Mouse (Mus musculus) forebrain, embryonic 11.5 days (tissue): ENCODE measurements at regions not wholly inside any gene's neighbourhood (a gene's known extent, or its start where the extent isn't known, plus 50 kb on each side); places are given as distances from the start of the nearest gene placed in this dataset.

Experiments
- ATAC-seq: fragments of 200-750 bp; cut with Nextera tagmentation; replicated peaks from 2 replicates; pipeline ENCODE4 v1.8.0; 2017; ENCODE audit warnings: moderate TSS enrichment; ENCODE audit not compliant: low FRiP score
- DNase-seq: peaks from one replicate; pipeline ENCODE4 v3.0.0-alpha.2; 2017; ENCODE audit warnings: low spot score
- H3K27ac ChIP-seq: fragments of 300-500 bp; sonication (generic); 2 replicates; pipeline ENCODE4 v1.5.1; 2014; ENCODE audit warnings: low read depth, low read length
- H3K27me3 ChIP-seq: fragments of 300-500 bp; sonication (generic); 2 replicates; pipeline ENCODE4 v1.6.1; 2014; ENCODE audit warnings: mild to moderate bottlenecking, low read length, mixed read lengths; ENCODE audit not compliant: control insufficient read depth, insufficient read depth
- H3K36me3 ChIP-seq: fragments of 300-500 bp; sonication (generic); 2 replicates; pipeline ENCODE4 v1.6.1; 2014; ENCODE audit warnings: mild to moderate bottlenecking, low read length, moderate library complexity, mixed read lengths; ENCODE audit not compliant: control insufficient read depth, insufficient read depth
- H3K4me1 ChIP-seq: fragments of 300-500 bp; sonication (generic); replicated peaks from 2 replicates; pipeline ENCODE4 v1.6.1; 2014; ENCODE audit warnings: low read length, mixed read lengths; ENCODE audit not compliant: control insufficient read depth, insufficient read depth
- H3K4me2 ChIP-seq: fragments of 300-500 bp; sonication (generic); 2 replicates; pipeline ENCODE4 v1.6.1; 2014; ENCODE audit warnings: low read depth, mild to moderate bottlenecking, low read length, moderate library complexity, mixed read lengths; ENCODE audit not compliant: severe bottlenecking
- H3K4me3 ChIP-seq: fragments of 300-500 bp; sonication (generic); 2 replicates; pipeline ENCODE4 v1.5.1; 2014; ENCODE audit warnings: low read depth, low read length
- H3K9ac ChIP-seq: fragments of 300-500 bp; sonication (generic); 2 replicates; pipeline ENCODE4 v1.6.1; 2014; ENCODE audit warnings: low read length
- H3K9me3 ChIP-seq: fragments of 300-500 bp; sonication (generic); 2 replicates; pipeline ENCODE4 v1.6.1; 2016; ENCODE audit warnings: low read length, mixed read lengths; ENCODE audit not compliant: control insufficient read depth
- WGBS: fragments of 180-500 bp; shearing (Covaris S2); extraction: QIAGEN DNeasy Blood & Tissue Kit; methylation state at CpG from one replicate; pipeline ENCODE4 v1.1.7; 2014; 5-methylcytosine and 5-hydroxymethylcytosine counted together

DNA sequence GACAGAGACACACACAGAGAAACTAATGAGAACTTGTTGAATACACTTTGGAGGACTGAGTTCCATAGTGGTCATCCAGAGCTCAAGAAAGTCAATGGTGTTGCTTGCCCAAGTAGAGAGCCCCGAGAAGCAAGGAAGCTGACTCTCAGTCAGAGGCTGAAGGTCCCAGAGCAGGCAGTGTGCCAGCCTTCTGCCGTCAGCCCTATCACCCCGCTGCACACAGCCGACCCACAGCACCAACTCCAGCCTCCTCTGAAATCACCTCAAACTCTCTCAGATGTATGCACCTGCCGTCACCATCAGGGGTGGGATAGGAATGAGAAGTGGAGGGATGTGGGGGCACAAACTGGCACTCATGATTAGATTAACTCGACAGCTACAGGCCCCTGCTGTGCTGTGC, 257.9 kb upstream of the Far2 start:
- Histone ChIP-seq H3K4me3 (no peak overlapping the region), H3K4me2 (no peak overlapping the region), H3K9ac (no peak overlapping the region), H3K27me3 (no peaks in the 10 kb centered on the region), H3K36me3 (no peaks in the 10 kb centered on the region), H3K27ac (no peak overlapping the region), H3K9me3 (no peaks in the 10 kb centered on the region), H3K4me1 (no peaks in the 10 kb centered on the region)
- no peak for DNase-seq
- WGBS: 75% methylated on average over 6 of the region's 6 CpGs
- ATAC-seq: no peak

DNA sequence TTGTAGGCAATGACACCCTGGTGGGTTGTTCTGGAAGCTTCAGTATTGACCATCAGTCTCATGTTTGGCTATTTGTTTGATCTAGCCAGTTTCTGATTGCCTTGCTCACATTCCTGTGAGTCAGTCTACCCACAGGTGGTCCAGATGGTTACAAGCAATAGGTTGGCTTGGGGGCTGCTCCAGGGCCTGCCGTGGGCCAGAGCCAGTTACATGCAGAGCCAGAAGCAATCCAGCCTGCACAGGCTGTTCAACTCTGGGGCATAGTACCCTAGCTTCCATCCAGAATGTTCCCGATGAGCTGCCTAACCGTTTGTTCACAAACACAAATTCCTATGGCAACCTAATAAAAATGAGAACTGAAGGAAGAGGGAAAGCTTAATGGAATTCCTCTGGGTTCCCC, 253.2 kb upstream of the Far2 start:
- no peaks in the 10 kb centered on the region for H3K27me3 ChIP-seq
- H3K4me3 ChIP-seq: no peak overlapping the region
- WGBS: 27% methylated on average over 3 of the region's 3 CpGs
- no peaks in the 10 kb centered on the region for H3K9me3 ChIP-seq
- DNase-seq: no peak
- H3K4me1 ChIP-seq: no peaks in the 10 kb centered on the region
- H3K27ac ChIP-seq: no peak overlapping the region
- no peaks in the 10 kb centered on the region for H3K36me3 ChIP-seq
- ATAC-seq: no peak
- no peak overlapping the region for H3K4me2 ChIP-seq
- no peak overlapping the region for H3K9ac ChIP-seq

DNA sequence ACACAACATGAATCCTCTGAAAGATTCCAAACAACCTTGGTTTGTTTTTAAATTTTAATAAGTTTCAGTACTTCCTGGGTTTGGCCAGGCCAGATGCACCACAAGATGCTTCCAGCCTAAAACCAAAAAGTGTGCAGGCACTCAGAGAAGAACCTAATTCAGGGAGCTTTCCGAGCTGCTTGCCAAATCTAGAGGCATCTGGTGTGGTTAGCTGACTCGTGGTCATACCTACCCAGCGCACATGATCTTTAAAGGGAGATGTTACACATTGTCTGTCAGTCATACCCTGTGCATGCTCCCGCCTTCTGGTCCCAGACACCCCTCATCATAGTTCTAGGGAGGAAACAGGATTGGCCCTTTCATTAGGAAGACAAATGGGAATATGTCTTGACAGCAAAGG, 252.7 kb upstream of the Far2 start:
- DNase-seq: no peak
- no peak overlapping the region for H3K27ac ChIP-seq
- H3K36me3 ChIP-seq: no peaks in the 10 kb centered on the region
- no peak overlapping the region for H3K4me2 ChIP-seq
- H3K4me1 ChIP-seq: no peaks in the 10 kb centered on the region
- no peak overlapping the region for H3K9ac ChIP-seq
- H3K4me3 ChIP-seq: no peak overlapping the region
- no peak for ATAC-seq
- no peaks in the 10 kb centered on the region for H3K9me3 ChIP-seq
- 71% methylated on average over 4 of the region's 4 CpGs for WGBS
- no peaks in the 10 kb centered on the region for H3K27me3 ChIP-seq

- Histone ChIP-seq H3K27me3 (no peaks in the 10 kb centered on the region), H3K36me3 (no peaks in the 10 kb centered on the region), H3K4me2 (no peak overlapping the region), H3K4me3 (no peak overlapping the region), H3K9ac (no peak overlapping the region), H3K4me1 (no peaks in the 10 kb centered on the region), H3K9me3 (no peaks in the 10 kb centered on the region), H3K27ac (no peak overlapping the region)
- DNase-seq (no peak), ATAC-seq (no peak)
- WGBS: 88% methylated on average over 9 of the region's 9 CpGs
Observed at GRCm38 (mm10) chr6:147799009-147799727, 247.9 kb upstream of the Far2 start.

DNA sequence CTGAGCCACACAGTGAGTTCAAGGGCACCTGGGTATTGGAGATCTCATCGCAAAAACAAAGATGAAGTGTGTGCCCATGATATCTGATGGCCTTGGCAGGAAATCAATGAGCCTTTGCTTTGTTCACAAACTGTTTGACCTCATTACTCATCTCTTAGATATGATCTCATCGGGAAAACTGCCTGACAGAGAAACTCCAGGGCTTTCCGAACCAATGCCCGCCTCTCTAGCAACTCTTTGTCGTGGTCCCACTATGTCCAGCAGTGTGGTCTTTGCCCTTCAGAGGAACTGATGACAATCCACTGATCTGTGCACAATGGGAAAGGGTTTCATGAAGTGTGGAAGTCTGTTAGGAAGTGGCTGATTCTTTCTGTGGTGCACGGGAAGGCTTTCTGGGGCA, 247.2 kb upstream of the Far2 start:
- Histone ChIP-seq H3K9ac (no peak overlapping the region), H3K9me3 (no peaks in the 10 kb centered on the region), H3K27me3 (no peaks in the 10 kb centered on the region), H3K4me2 (no peak overlapping the region), H3K4me3 (no peak overlapping the region), H3K36me3 (no peaks in the 10 kb centered on the region), H3K27ac (no peak overlapping the region), H3K4me1 (no peaks in the 10 kb centered on the region)
- 91% methylated on average over 6 of the region's 6 CpGs for WGBS
- no peak for DNase-seq
- no peak for ATAC-seq

GRCm38 (mm10) chr6:147800846-147801245, 246.2 kb upstream of the Far2 start:
- ATAC-seq (no peak), DNase-seq (no peak)
- Histone ChIP-seq H3K27ac (no peak overlapping the region), H3K9me3 (no peaks in the 10 kb centered on the region), H3K4me1 (no peaks in the 10 kb centered on the region), H3K27me3 (no peaks in the 10 kb centered on the region), H3K4me3 (no peak overlapping the region), H3K4me2 (no peak overlapping the region), H3K36me3 (no peaks in the 10 kb centered on the region), H3K9ac (no peak overlapping the region)
- 98% methylated on average over 5 of the region's 5 CpGs for WGBS

DNA sequence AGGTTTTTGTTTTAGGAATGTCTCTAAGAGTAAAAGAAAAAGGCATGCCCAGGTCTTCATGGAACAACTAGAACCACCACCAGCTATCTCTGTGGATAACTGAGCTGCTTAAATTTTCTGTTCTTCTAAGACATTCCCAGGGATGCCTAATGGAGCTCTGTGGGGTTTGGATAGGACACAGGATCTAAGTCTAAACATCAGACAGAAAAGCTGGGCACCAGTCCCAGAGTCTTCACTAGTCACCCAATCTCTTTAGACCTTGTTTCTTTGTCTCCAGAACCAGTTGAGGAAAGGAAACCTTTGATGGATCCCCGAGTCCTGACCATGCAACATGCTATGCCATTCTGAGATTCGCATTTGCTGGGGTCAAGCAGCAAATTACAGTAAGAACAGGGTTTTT, 243.2 kb upstream of the Far2 start:
- WGBS: 89% methylated on average over 2 of the region's 2 CpGs
- no peak for DNase-seq
- no peak overlapping the region for H3K4me3 ChIP-seq

DNA sequence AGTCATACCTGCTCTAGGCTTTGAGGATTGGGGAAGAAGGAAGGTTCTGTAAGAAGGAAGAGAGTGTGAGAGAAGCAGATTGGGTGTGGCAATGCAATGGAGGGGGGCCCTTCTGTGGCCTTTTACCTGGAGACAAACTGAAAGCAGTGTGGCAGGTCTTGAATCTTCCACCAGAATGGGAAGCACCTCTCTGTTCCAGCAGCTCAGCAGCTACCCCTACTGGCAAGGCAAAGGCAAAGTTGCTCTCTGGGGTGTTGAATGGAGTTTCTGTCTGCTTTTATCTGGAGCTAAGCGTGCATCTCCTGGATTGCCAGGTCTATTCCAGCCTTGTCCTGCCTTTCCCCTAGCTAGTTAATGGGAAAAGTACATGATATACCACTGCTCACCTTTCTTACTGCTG, 236.3 kb upstream of the Far2 start:
- H3K9ac ChIP-seq: no peak overlapping the region
- ATAC-seq (0 out of 2 replicates have a peak, but pooled peaks have one; percentile 21), DNase-seq (peak; percentile 64)
- H3K36me3 ChIP-seq: no peaks in the 10 kb centered on the region
- no peaks in the 10 kb centered on the region for H3K4me1 ChIP-seq
- WGBS: 29% methylated on average over 1 of the region's 1 CpGs
- no peak overlapping the region for H3K4me3 ChIP-seq
- H3K4me2 ChIP-seq: no peak overlapping the region
- H3K27ac ChIP-seq: no peak overlapping the region
- H3K9me3 ChIP-seq: no peaks in the 10 kb centered on the region
- H3K27me3 ChIP-seq: no peaks in the 10 kb centered on the region

More for the DNA sequence above, 243.2 kb upstream of the Far2 start:
- H3K36me3 ChIP-seq: no peaks in the 10 kb centered on the region
- no peak overlapping the region for H3K9ac ChIP-seq
- no peaks in the 10 kb centered on the region for H3K4me1 ChIP-seq
- H3K27ac ChIP-seq: no peak overlapping the region
- no peak for ATAC-seq
- H3K4me2 ChIP-seq: no peak overlapping the region
- H3K9me3 ChIP-seq: no peaks in the 10 kb centered on the region
- no peaks in the 10 kb centered on the region for H3K27me3 ChIP-seq

GRCm38 (mm10) chr6:147816861-147817260, 230.2 kb upstream of the Far2 start:
- DNase-seq (no peak), ATAC-seq (no peak)
- H3K4me1 ChIP-seq: no peaks in the 10 kb centered on the region
- H3K27ac ChIP-seq: no peak overlapping the region
- no peak overlapping the region for H3K4me3 ChIP-seq
- H3K27me3 ChIP-seq: no peaks in the 10 kb centered on the region
- 69% methylated on average over 7 of the region's 7 CpGs for whole genome bisulfite sequencing
- H3K4me2 ChIP-seq: no peak overlapping the region
- H3K9ac ChIP-seq: no peak overlapping the region
- H3K9me3 ChIP-seq: no peaks in the 10 kb centered on the region
- H3K36me3 ChIP-seq: no peaks in the 10 kb centered on the region
